Mouse (Mus musculus) kidney, embryonic 16.5 days (tissue): ENCODE data around the gene Sphk2. TPM values are rescaled to one million over a fixed set of nuclear protein-coding genes. Genes with fewer than 3 reads are reported as not detected.

Experiments used
- ATAC-seq: fragments of 200-750 bp; cut with Nextera tagmentation; 2 replicates; pipeline ENCODE4 v1.8.0; 2017; ENCODE audit warnings: moderate TSS enrichment; ENCODE audit not compliant: low FRiP score, low TSS enrichment
- H3K27ac ChIP-seq: fragments of 300-500 bp; sonication (generic); 2 replicates; pipeline ENCODE4 v1.5.1; 2014; ENCODE audit warnings: low read length
- H3K27me3 ChIP-seq: fragments of 300-500 bp; sonication (generic); 2 replicates; pipeline ENCODE4 v1.6.1; 2014; ENCODE audit warnings: low read length, control low read depth, mixed read lengths; ENCODE audit not compliant: insufficient read depth
- H3K36me3 ChIP-seq: fragments of 300-500 bp; sonication (generic); 2 replicates; pipeline ENCODE4 v1.6.1; 2014; ENCODE audit warnings: low read length, control low read depth, mixed read lengths; ENCODE audit not compliant: insufficient read depth
- H3K4me1 ChIP-seq: fragments of 300-500 bp; sonication (generic); 2 replicates; pipeline ENCODE4 v1.6.1; 2014; ENCODE audit warnings: low read length, control low read depth, mixed read lengths; ENCODE audit not compliant: insufficient read depth
- H3K4me2 ChIP-seq: fragments of 300-500 bp; sonication (generic); replicated peaks from 2 replicates; pipeline ENCODE4 v1.6.1; 2014; ENCODE audit warnings: low read depth, low read length
- H3K4me3 ChIP-seq: fragments of 300-500 bp; sonication (generic); 2 replicates; pipeline ENCODE4 v1.5.1; 2014; ENCODE audit warnings: mild to moderate bottlenecking, low read length
- H3K9ac ChIP-seq: fragments of 300-500 bp; sonication (generic); replicated peaks from 2 replicates; pipeline ENCODE4 v1.6.1; 2014; ENCODE audit warnings: low read length
- H3K9me3 ChIP-seq: fragments of 300-500 bp; sonication (generic); 2 replicates; pipeline ENCODE4 v1.6.1; 2016; ENCODE audit warnings: low read length, control low read depth
- WGBS: fragments of 180-500 bp; shearing (Covaris S2); extraction: QIAGEN DNeasy Blood & Tissue Kit; methylation state at CpG from one replicate; pipeline ENCODE4 v1.1.7; 2014; 5-methylcytosine and 5-hydroxymethylcytosine counted together
- polyA plus RNA-seq: library from polyadenylated mRNA; unstranded; fragments of >200 nt; fragmentation: Nextera tagmentation; extraction: Ambion mirVana; gene quantifications from 2 replicates; pipeline ENCODE4 v1.2.1, GENCODE M21; 2015

Sphk2 gene
- polyA plus RNA-seq, 1 experiment from 2014 or later, result 36.2 TPM

GRCm38 (mm10) chr7:45727625-45728024 is 9.8 kb upstream of the Sphk2 start:
- Histone ChIP-seq H3K9me3 (no peaks in the 10 kb centered on the region), H3K4me1 (peaks cover 12% of the 10 kb centered on the region), H3K27ac (no peak overlapping the region), H3K4me2 (no peak overlapping the region), H3K9ac (no peak overlapping the region), H3K36me3 (peaks cover 47% of the 10 kb centered on the region), H3K4me3 (no peak overlapping the region), H3K27me3 (no peaks in the 10 kb centered on the region)
- no peak for ATAC-seq
- 67% methylated on average over 3 of the region's 3 CpGs for WGBS

GRCm38 (mm10) chr7:45726419-45726818 is 8.6 kb upstream of the Sphk2 start:
- Histone ChIP-seq H3K9ac (no peak overlapping the region), H3K27ac (no peak overlapping the region), H3K27me3 (no peaks in the 10 kb centered on the region), H3K36me3 (peaks cover 57% of the 10 kb centered on the region), H3K4me2 (no peak overlapping the region), H3K9me3 (no peaks in the 10 kb centered on the region), H3K4me3 (no peak overlapping the region), H3K4me1 (peaks cover 12% of the 10 kb centered on the region)
- no peak for ATAC-seq
- 87% methylated on average over 10 of the region's 10 CpGs for WGBS

GRCm38 (mm10) chr7:45725713-45726112 is 7.9 kb upstream of the Sphk2 start, which contains the start of gene Spaca4:
Gene Spaca4 (minus strand): TSS chr7:45725813.
- Histone ChIP-seq H3K4me1 (peaks cover 6% of the 10 kb centered on the region), H3K36me3 (peaks cover 64% of the 10 kb centered on the region), H3K9me3 (no peaks in the 10 kb centered on the region), H3K27ac (no peak within 1 kb of the TSS), H3K27me3 (no peaks in the 10 kb centered on the region), H3K9ac (no peak within 1 kb of the TSS), H3K4me2 (no peak within 1 kb of the TSS), H3K4me3 (no peak within 1 kb of the TSS)
- ATAC-seq, result no peak
- WGBS, result 90% methylated on average over 11 of the region's 11 CpGs

- Histone ChIP-seq H3K9me3 (no peaks in the 10 kb centered on the region), H3K4me3 (no peak overlapping the region), H3K27me3 (no peaks in the 10 kb centered on the region), H3K4me1 (peaks cover under 1% of the 10 kb centered on the region; the same call in 1 of the 2 replicates), H3K27ac (no peak overlapping the region), H3K4me2 (no peak overlapping the region), H3K9ac (no peak overlapping the region), H3K36me3 (peaks cover 70% of the 10 kb centered on the region)
- ATAC-seq, result no peak
- WGBS, result 96% methylated on average over 9 of the region's 9 CpGs
Observed at GRCm38 (mm10) chr7:45725151-45725550, 7.3 kb upstream of the Sphk2 start.

- no peak for ATAC-seq
- H3K36me3 ChIP-seq, result peaks cover 78% of the 10 kb centered on the region
- no peaks in the 10 kb centered on the region for H3K27me3 ChIP-seq
- no peak overlapping the region for H3K4me3 ChIP-seq
- H3K4me2 ChIP-seq, result no peak overlapping the region
- no peak overlapping the region for H3K27ac ChIP-seq
- H3K4me1 ChIP-seq, result peaks cover 12% of the 10 kb centered on the region
- WGBS, result 90% methylated on average over 14 of the region's 14 CpGs
- no peaks in the 10 kb centered on the region for H3K9me3 ChIP-seq
- no peak overlapping the region for H3K9ac ChIP-seq
Observed at GRCm38 (mm10) chr7:45723781-45724180, 6.0 kb upstream of the Sphk2 start.

GRCm38 (mm10) chr7:45723301-45723700 is 5.5 kb upstream of the Sphk2 start:
- no peaks in the 10 kb centered on the region for H3K9me3 ChIP-seq
- no peak overlapping the region for H3K4me3 ChIP-seq
- H3K4me2 ChIP-seq, result no peak overlapping the region
- H3K36me3 ChIP-seq, result peaks cover 77% of the 10 kb centered on the region
- H3K27me3 ChIP-seq, result no peaks in the 10 kb centered on the region
- WGBS, result 89% methylated on average over 4 of the region's 4 CpGs
- peaks cover 12% of the 10 kb centered on the region for H3K4me1 ChIP-seq
- no peak overlapping the region for H3K9ac ChIP-seq
- ATAC-seq, result no peak
- no peak overlapping the region for H3K27ac ChIP-seq

GRCm38 (mm10) chr7:45722348-45722713 is 4.5 kb upstream of the Sphk2 start:
- no peak overlapping the region for H3K4me2 ChIP-seq
- WGBS, result 46% methylated on average over 13 of the region's 13 CpGs
- H3K4me3 ChIP-seq, result no peak overlapping the region
- no peak for ATAC-seq
- peaks cover 12% of the 10 kb centered on the region for H3K4me1 ChIP-seq
- H3K27ac ChIP-seq, result no peak overlapping the region
- H3K9me3 ChIP-seq, result no peaks in the 10 kb centered on the region
- no peak overlapping the region for H3K9ac ChIP-seq
- no peaks in the 10 kb centered on the region for H3K27me3 ChIP-seq
- peaks cover 77% of the 10 kb centered on the region for H3K36me3 ChIP-seq

GRCm38 (mm10) chr7:45721642-45722347 is 4.0 kb upstream of the Sphk2 start:
- no peak overlapping the region for H3K27ac ChIP-seq
- H3K9me3 ChIP-seq, result no peaks in the 10 kb centered on the region
- no peaks in the 10 kb centered on the region for H3K27me3 ChIP-seq
- no peak overlapping the region for H3K4me3 ChIP-seq
- H3K36me3 ChIP-seq, result peaks cover 72% of the 10 kb centered on the region
- no peak overlapping the region for H3K9ac ChIP-seq
- H3K4me2 ChIP-seq, result no peak overlapping the region
- H3K4me1 ChIP-seq, result peaks cover 17% of the 10 kb centered on the region
- 57% methylated on average over 13 of the region's 13 CpGs for WGBS
- ATAC-seq, result no peak

GRCm38 (mm10) chr7:45721234-45721571 is 3.4 kb upstream of the Sphk2 start:
- Histone ChIP-seq H3K9me3 (no peaks in the 10 kb centered on the region), H3K4me2 (no peak overlapping the region), H3K4me1 (peaks cover 23% of the 10 kb centered on the region), H3K36me3 (peaks cover 66% of the 10 kb centered on the region), H3K27me3 (no peaks in the 10 kb centered on the region), H3K9ac (no peak overlapping the region), H3K27ac (no peak overlapping the region), H3K4me3 (no peak overlapping the region)
- no peak for ATAC-seq
- WGBS, result 84% methylated on average over 7 of the region's 7 CpGs

- WGBS, result 81% methylated on average over 14 of the region's 14 CpGs
- H3K4me3 ChIP-seq, result no peak within 1 kb of the TSS
- H3K9me3 ChIP-seq, result no peaks in the 10 kb centered on the region
- no peak for ATAC-seq
- peaks cover 29% of the 10 kb centered on the region for H3K4me1 ChIP-seq
- no peaks in the 10 kb centered on the region for H3K27me3 ChIP-seq
- no peak within 1 kb of the TSS for H3K27ac ChIP-seq
- peaks cover 60% of the 10 kb centered on the region for H3K36me3 ChIP-seq
- H3K4me2 ChIP-seq, result no peak within 1 kb of the TSS
- H3K9ac ChIP-seq, result no peak within 1 kb of the TSS
Observed at GRCm38 (mm10) chr7:45720413-45721233, 2.8 kb upstream of the Sphk2 start, which contains the start of gene Fam83e. Gene Fam83e (plus strand): TSS chr7:45721212.
